Mouse (Mus musculus) brain, embryonic 14.5 days (tissue): ENCODE measurements around the gene Cdc73.

Source experiments
- CTCF ChIP-seq: fragments of 200-500 bp; IDR thresholded peaks from 2 replicates; pipeline ENCODE4 v1.5.1; 2012; ENCODE audit warnings: inconsistent platforms, mild to moderate bottlenecking, moderate library complexity, borderline replicate concordance; ENCODE audit not compliant: insufficient read depth, insufficient read length; ENCODE audit errors: extremely low read depth
- POLR2A ChIP-seq: fragments of 200-500 bp; IDR thresholded peaks from 2 replicates; pipeline ENCODE4 v1.6.1; 2012; ENCODE audit warnings: mild to moderate bottlenecking, inconsistent platforms, borderline replicate concordance; ENCODE audit not compliant: poor library complexity, insufficient read depth, insufficient read length, severe bottlenecking; ENCODE audit errors: extremely low read depth

DNA sequence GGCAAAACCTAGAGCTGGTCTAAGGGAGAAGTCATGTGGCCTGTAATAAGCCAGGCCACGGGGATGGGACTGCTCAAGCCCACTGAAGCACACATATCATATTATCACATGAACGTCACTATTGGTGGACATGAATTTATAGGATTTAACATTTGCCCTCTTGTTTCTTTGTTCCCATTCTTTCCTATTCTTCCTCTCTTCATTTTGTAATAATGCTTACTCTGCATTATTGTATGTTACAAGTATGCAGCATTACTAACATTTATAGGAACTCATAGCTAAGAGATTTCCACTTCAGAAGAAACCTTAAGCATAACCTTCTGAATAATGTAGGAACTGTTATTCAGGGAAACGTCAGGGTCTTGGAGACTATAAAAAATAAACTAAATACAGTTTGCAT, 17.8 kb downstream of the Cdc73 start:
- TF ChIP-seq CTCF, result no peak
- TF ChIP-seq POLR2A, result no peak
